Mouse (Mus musculus) intestine, embryonic 14.5 days (tissue): ENCODE results near the gene Atxn1. TPM values are rescaled to one million over a fixed set of nuclear protein-coding genes. Genes with fewer than 3 reads are reported as not detected.
A peak's percentile ranks its signal among the peaks of the same experiment; 100 is the strongest.

Source experiments
- ATAC-seq: fragments of 200-750 bp; cut with Nextera tagmentation; replicated peaks from 2 replicates; pipeline ENCODE4 v1.8.0; 2017; ENCODE audit warnings: low read depth, moderate number of reproducible peaks, moderate TSS enrichment, moderate library complexity; ENCODE audit not compliant: low FRiP score, low TSS enrichment
- DNase-seq: peaks from one replicate; pipeline ENCODE4 v3.0.0-alpha.2; 2018; ENCODE audit warnings: low spot score
- H3K27ac ChIP-seq: fragments of 300-500 bp; sonication (generic); 2 replicates; pipeline ENCODE4 v1.5.1; 2014; ENCODE audit warnings: low read depth, mild to moderate bottlenecking, control low read depth
- H3K27me3 ChIP-seq: fragments of 300-500 bp; sonication (generic); replicated peaks from 2 replicates; pipeline ENCODE4 v1.6.1; 2014; ENCODE audit warnings: low read length, control low read depth; ENCODE audit not compliant: control insufficient read depth, insufficient read depth
- H3K36me3 ChIP-seq: fragments of 300-500 bp; sonication (generic); 2 replicates; pipeline ENCODE4 v1.6.1; 2014; ENCODE audit warnings: low read length, control low read depth; ENCODE audit not compliant: control insufficient read depth, insufficient read depth
- H3K4me1 ChIP-seq: fragments of 300-500 bp; sonication (generic); replicated peaks from 2 replicates; pipeline ENCODE4 v1.6.1; 2014; ENCODE audit warnings: low read length, control low read depth, mixed read lengths; ENCODE audit not compliant: control insufficient read depth, insufficient read depth
- H3K4me2 ChIP-seq: fragments of 300-500 bp; sonication (generic); 2 replicates; pipeline ENCODE4 v1.6.1; 2014; ENCODE audit warnings: low read length
- H3K4me3 ChIP-seq: fragments of 300-500 bp; sonication (generic); 2 replicates; pipeline ENCODE4 v1.5.1; 2014; ENCODE audit warnings: low read depth, low read length, control low read depth, mixed read lengths
- H3K9ac ChIP-seq: fragments of 300-500 bp; sonication (generic); 2 replicates; pipeline ENCODE4 v1.6.1; 2014; ENCODE audit warnings: mild to moderate bottlenecking, low read length
- H3K9me3 ChIP-seq: fragments of 300-500 bp; sonication (generic); 2 replicates; pipeline ENCODE4 v1.6.1; 2016; ENCODE audit warnings: low read length, control low read depth; ENCODE audit not compliant: control insufficient read depth
- WGBS: fragments of 180-500 bp; shearing (Covaris S2); extraction: QIAGEN DNeasy Blood & Tissue Kit; methylation state at CpG from one replicate; pipeline ENCODE4 v1.1.7; 2014; 5-methylcytosine and 5-hydroxymethylcytosine counted together
- polyA plus RNA-seq: library from polyadenylated mRNA; unstranded; fragments of >200 nt; fragmentation: Nextera tagmentation; extraction: Ambion mirVana; gene quantifications from 2 replicates; pipeline ENCODE4 v1.2.1, GENCODE M21; 2014

The Atxn1 gene
- polyA plus RNA-seq, 1 experiment from 2014 or later = 4.8 TPM

DNA sequence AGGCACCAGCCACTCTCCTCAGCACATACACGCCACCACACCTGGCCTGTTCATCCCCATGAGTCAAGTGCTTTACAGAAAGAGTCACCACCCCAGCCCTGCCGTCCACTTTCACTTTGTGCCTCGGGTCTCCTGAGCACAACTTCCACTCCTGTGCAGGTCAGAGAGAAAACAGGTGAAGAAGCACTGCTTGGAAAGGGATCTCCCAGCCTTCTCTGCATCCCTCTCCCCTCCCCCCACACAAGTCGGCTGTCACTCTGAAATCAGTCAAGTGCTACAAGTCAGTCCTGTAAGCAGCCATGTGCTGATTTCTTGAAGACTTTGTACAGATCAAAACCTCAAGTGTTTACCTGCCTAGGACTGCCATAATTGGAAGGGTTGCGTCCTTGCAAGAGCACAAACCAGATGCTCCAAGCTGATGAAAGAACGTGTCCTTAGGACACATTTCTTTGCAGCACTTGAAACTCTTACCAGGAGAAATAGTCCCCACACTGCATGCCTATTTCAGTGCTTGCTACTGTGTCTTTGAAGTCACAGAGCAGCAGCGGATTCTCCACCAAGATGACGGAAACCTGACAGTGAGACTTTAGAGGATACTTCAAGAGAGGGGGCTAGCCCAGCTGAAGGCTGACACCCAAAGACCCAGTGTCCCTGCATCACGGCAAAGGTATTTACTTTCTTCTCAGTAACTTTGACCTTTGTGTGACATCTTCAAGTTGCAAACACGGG is 58.2 kb downstream of the Atxn1 start:
- 62% methylated on average over 10 of the region's 10 CpGs for WGBS
- Histone ChIP-seq H3K9me3 (no peaks in the 10 kb centered on the region), H3K27ac (no peak overlapping the region), H3K36me3 (no peaks in the 10 kb centered on the region), H3K4me1 (no peaks in the 10 kb centered on the region), H3K4me2 (no peak overlapping the region), H3K9ac (no peak overlapping the region), H3K27me3 (no peaks in the 10 kb centered on the region), H3K4me3 (no peak overlapping the region)
- no peak for DNase-seq
- ATAC-seq = no peak

- Histone ChIP-seq H3K36me3 (no peaks in the 10 kb centered on the region), H3K4me1 (no peaks in the 10 kb centered on the region), H3K27me3 (no peaks in the 10 kb centered on the region), H3K4me3 (no peak overlapping the region), H3K9me3 (no peaks in the 10 kb centered on the region), H3K4me2 (no peak overlapping the region), H3K9ac (no peak overlapping the region), H3K27ac (no peak overlapping the region)
- no peak for ATAC-seq
- DNase-seq = no peak
- WGBS = 67% methylated on average over 4 of the region's 4 CpGs
Measured at GRCm38 (mm10) chr13:45904955-45905354, 59.9 kb downstream of the Atxn1 start.

DNA sequence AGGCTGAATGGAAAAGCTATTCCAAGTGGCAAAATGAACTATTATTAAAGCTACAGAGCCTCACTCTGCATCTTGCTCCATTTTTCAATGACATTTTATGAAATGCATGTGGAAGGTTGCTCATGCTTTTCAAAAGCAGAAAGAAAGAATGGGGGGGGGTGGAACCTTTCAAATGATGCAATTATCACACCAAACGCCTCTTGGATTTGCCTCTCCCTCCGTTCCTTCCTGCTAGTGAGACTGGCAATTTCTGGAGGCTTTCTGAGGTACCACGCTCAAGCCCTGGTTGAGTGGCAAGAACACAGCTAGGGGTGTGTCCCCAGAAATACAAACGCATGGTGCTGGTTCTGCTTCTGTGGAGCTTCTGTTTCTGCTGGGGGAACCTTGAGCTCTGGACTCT is 60.4 kb downstream of the Atxn1 start:
- no peaks in the 10 kb centered on the region for H3K36me3 ChIP-seq
- no peaks in the 10 kb centered on the region for H3K9me3 ChIP-seq
- ATAC-seq (no peak), DNase-seq (no peak)
- WGBS = 74% methylated on average over 4 of the region's 4 CpGs
- no peak overlapping the region for H3K4me3 ChIP-seq
- no peaks in the 10 kb centered on the region for H3K27me3 ChIP-seq
- H3K4me2 ChIP-seq = no peak overlapping the region
- no peak overlapping the region for H3K27ac ChIP-seq
- no peaks in the 10 kb centered on the region for H3K4me1 ChIP-seq
- H3K9ac ChIP-seq = no peak overlapping the region

- DNase-seq (peak; percentile 47), ATAC-seq (no peak)
- H3K9me3 ChIP-seq = no peaks in the 10 kb centered on the region
- no peaks in the 10 kb centered on the region for H3K4me1 ChIP-seq
- no peak overlapping the region for H3K4me2 ChIP-seq
- no peak overlapping the region for H3K9ac ChIP-seq
- H3K27me3 ChIP-seq = no peaks in the 10 kb centered on the region
- H3K36me3 ChIP-seq = no peaks in the 10 kb centered on the region
- WGBS = 70% methylated on average over 12 of the region's 12 CpGs
- H3K27ac ChIP-seq = no peak overlapping the region
- no peak overlapping the region for H3K4me3 ChIP-seq
Measured at GRCm38 (mm10) chr13:45903519-45904274, 61.1 kb downstream of the Atxn1 start.

DNA sequence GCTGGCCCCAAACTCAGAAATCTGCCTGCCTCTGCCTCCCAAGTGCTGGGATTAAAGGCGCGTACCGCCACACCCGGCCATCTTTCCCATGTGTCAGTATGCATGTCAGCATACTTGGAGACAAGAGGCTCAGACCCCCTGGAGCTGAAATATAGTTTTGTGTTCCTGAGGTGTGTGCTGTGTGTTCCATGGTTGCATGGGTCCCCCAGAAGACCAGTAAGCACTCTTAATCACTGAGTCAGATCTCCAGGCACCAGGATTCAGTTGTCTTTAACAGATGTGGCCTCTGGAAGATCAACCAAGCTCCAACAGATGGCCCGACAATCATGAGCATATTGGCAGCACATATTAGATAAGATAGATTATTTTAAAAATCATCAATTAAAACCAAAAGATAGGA is 62.4 kb downstream of the Atxn1 start:
- no peak overlapping the region for H3K4me3 ChIP-seq
- H3K27ac ChIP-seq = no peak overlapping the region
- WGBS = 92% methylated on average over 5 of the region's 5 CpGs
- no peak overlapping the region for H3K4me2 ChIP-seq
- DNase-seq (no peak), ATAC-seq (no peak)
- peaks cover 5% of the 10 kb centered on the region; the same call in 1 of the 2 replicates for H3K4me1 ChIP-seq
- H3K36me3 ChIP-seq = no peaks in the 10 kb centered on the region
- H3K9me3 ChIP-seq = no peaks in the 10 kb centered on the region
- no peak overlapping the region for H3K9ac ChIP-seq
- no peaks in the 10 kb centered on the region for H3K27me3 ChIP-seq

- DNase-seq (no peak), ATAC-seq (no peak)
- 82% methylated on average over 8 of the region's 8 CpGs for WGBS
- Histone ChIP-seq H3K4me1 (peaks cover 6% of the 10 kb centered on the region; the same call in 1 of the 2 replicates), H3K27ac (no peak overlapping the region), H3K9me3 (no peaks in the 10 kb centered on the region), H3K36me3 (no peaks in the 10 kb centered on the region), H3K4me2 (no peak overlapping the region), H3K27me3 (no peaks in the 10 kb centered on the region), H3K4me3 (no peak overlapping the region), H3K9ac (no peak overlapping the region)
Measured at GRCm38 (mm10) chr13:45900776-45901175, 64.0 kb downstream of the Atxn1 start.

DNA sequence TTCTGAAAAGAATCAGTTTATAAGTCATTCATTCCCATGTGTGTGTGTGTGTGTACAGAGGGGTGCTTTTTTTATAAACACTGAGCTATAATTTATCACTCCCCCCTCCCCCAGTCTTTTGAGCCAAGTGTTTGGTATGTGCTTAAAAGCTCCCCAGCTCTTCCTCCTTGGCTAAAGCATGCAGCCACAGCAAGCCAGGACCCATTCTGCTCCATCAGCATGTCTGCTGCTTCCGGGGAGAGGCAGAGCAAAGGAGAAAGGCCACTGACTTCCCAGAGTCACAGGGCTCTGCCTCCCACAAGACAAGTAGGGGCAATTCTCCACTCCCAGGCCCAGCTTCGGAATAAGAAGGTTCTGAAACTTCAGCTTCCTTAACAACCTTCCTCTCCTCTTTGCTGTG is 67.2 kb downstream of the Atxn1 start:
- no peak overlapping the region for H3K9ac ChIP-seq
- H3K9me3 ChIP-seq = no peaks in the 10 kb centered on the region
- no peak overlapping the region for H3K4me2 ChIP-seq
- WGBS = 29% methylated on average over 2 of the region's 2 CpGs
- DNase-seq (no peak), ATAC-seq (no peak)
- H3K4me1 ChIP-seq = peaks cover 6% of the 10 kb centered on the region; the same call in 1 of the 2 replicates
- H3K4me3 ChIP-seq = no peak overlapping the region
- no peaks in the 10 kb centered on the region for H3K27me3 ChIP-seq
- H3K36me3 ChIP-seq = no peaks in the 10 kb centered on the region
- no peak overlapping the region for H3K27ac ChIP-seq

- no peak overlapping the region for H3K9ac ChIP-seq
- H3K4me3 ChIP-seq = no peak overlapping the region
- no peaks in the 10 kb centered on the region for H3K27me3 ChIP-seq
- WGBS = 58% methylated on average over 10 of the region's 10 CpGs
- no peaks in the 10 kb centered on the region for H3K36me3 ChIP-seq
- DNase-seq (no peak), ATAC-seq (no peak)
- H3K9me3 ChIP-seq = no peaks in the 10 kb centered on the region
- H3K27ac ChIP-seq = no peak overlapping the region
- no peak overlapping the region for H3K4me2 ChIP-seq
- H3K4me1 ChIP-seq = peaks cover 6% of the 10 kb centered on the region; the same call in 1 of the 2 replicates
Measured at GRCm38 (mm10) chr13:45894760-45895159, 70.0 kb downstream of the Atxn1 start.
